Mouse (Mus musculus) limb, embryonic 14.5 days (tissue): Measurements from ENCODE around the gene Cxcr1. TPM values are rescaled to one million over a fixed set of nuclear protein-coding genes. Genes with fewer than 3 reads are reported as not detected.

Experiments used
- ATAC-seq: fragments of 200-750 bp; cut with Nextera tagmentation; 2 replicates; pipeline ENCODE4 v1.8.0; 2017; ENCODE audit warnings: low read depth, moderate number of reproducible peaks, moderate TSS enrichment; ENCODE audit not compliant: low FRiP score
- DNase-seq: peaks from one replicate; pipeline ENCODE4 v3.0.0-alpha.2; 2015; ENCODE audit warnings: low spot score
- H3K27ac ChIP-seq: fragments of 300-500 bp; sonication (generic); replicated peaks from 2 replicates; pipeline ENCODE4 v1.5.1; 2014; ENCODE audit warnings: low read depth, mild to moderate bottlenecking, low read length, moderate library complexity, mixed read lengths
- H3K27me3 ChIP-seq: fragments of 300-500 bp; sonication (generic); 2 replicates; pipeline ENCODE4 v1.6.1; 2014; ENCODE audit warnings: low read length, mixed read lengths; ENCODE audit not compliant: control insufficient read depth, insufficient read depth
- H3K36me3 ChIP-seq: fragments of 300-500 bp; sonication (generic); 2 replicates; pipeline ENCODE4 v1.6.1; 2014; ENCODE audit warnings: mild to moderate bottlenecking, low read length, moderate library complexity, mixed read lengths; ENCODE audit not compliant: control insufficient read depth, insufficient read depth
- H3K4me1 ChIP-seq: fragments of 300-500 bp; sonication (generic); 2 replicates; pipeline ENCODE4 v1.6.1; 2014; ENCODE audit warnings: antibody characterized with exemption, low read length, mixed read lengths; ENCODE audit not compliant: control insufficient read depth, insufficient read depth
- H3K4me2 ChIP-seq: fragments of 300-500 bp; sonication (generic); replicated peaks from 2 replicates; pipeline ENCODE4 v1.6.1; 2014; ENCODE audit warnings: low read depth, mild to moderate bottlenecking, low read length, moderate library complexity; ENCODE audit not compliant: severe bottlenecking
- H3K4me3 ChIP-seq: fragments of 300-500 bp; sonication (generic); replicated peaks from 2 replicates; pipeline ENCODE4 v1.5.1; 2014; ENCODE audit warnings: low read length
- H3K9ac ChIP-seq: fragments of 300-500 bp; sonication (generic); 2 replicates; pipeline ENCODE4 v1.6.1; 2014; ENCODE audit warnings: mild to moderate bottlenecking, low read depth, low read length, moderate library complexity; ENCODE audit not compliant: severe bottlenecking
- H3K9me3 ChIP-seq: fragments of 300-500 bp; sonication (generic); 2 replicates; pipeline ENCODE4 v1.6.1; 2016; ENCODE audit warnings: low read length; ENCODE audit not compliant: control insufficient read depth
- POLR2A ChIP-seq: fragments of 200-500 bp; IDR thresholded peaks from 2 replicates; pipeline ENCODE4 v1.8.0; 2012; ENCODE audit warnings: inconsistent platforms, mild to moderate bottlenecking, moderate library complexity, borderline replicate concordance; ENCODE audit not compliant: insufficient read depth, insufficient read length; ENCODE audit errors: extremely low read depth
- WGBS: fragments of 180-500 bp; shearing (Covaris S2); extraction: QIAGEN DNeasy Blood & Tissue Kit; methylation state at CpG from one replicate; pipeline ENCODE4 v1.1.7; 2014; 5-methylcytosine and 5-hydroxymethylcytosine counted together
- polyA plus RNA-seq, 2 experiments: library from polyadenylated mRNA; depleted of rRNA in 1 of 2; stranded (reverse) in 1 of 2; unstranded in 1 of 2; fragments of >200 nt; fragmentation: Nextera tagmentation in 1 of 2; extraction: Ambion mirVana in 1 of 2; gene quantifications; 2 replicates each; pipeline versions ENCODE4 v1.2.1 to v1.2.3; 2012 to 2014

Gene Cxcr1
- polyA plus RNA-seq, 2 experiments, result not detected

GRCm38 (mm10) chr1:74196621-74197419 is 2.4 kb upstream of the Cxcr1 start:
- H3K27me3 ChIP-seq, result no peaks in the 10 kb centered on the region
- no peak overlapping the region for H3K9ac ChIP-seq
- WGBS, result 72% methylated on average over 17 of the region's 17 CpGs
- no peak for TF ChIP-seq POLR2A
- H3K9me3 ChIP-seq, result no peaks in the 10 kb centered on the region
- DNase-seq (no peak), ATAC-seq (no peak)
- no peaks in the 10 kb centered on the region for H3K4me1 ChIP-seq
- H3K36me3 ChIP-seq, result no peaks in the 10 kb centered on the region
- H3K4me3 ChIP-seq, result no peak overlapping the region
- H3K4me2 ChIP-seq, result no peak overlapping the region
- H3K27ac ChIP-seq, result no peak overlapping the region

- H3K4me2 ChIP-seq, result no peak overlapping the region
- H3K27me3 ChIP-seq, result no peaks in the 10 kb centered on the region
- ATAC-seq (no peak), DNase-seq (no peak)
- H3K9ac ChIP-seq, result no peak overlapping the region
- H3K4me1 ChIP-seq, result no peaks in the 10 kb centered on the region
- 47% methylated on average over 7 of the region's 7 CpGs for WGBS
- no peak overlapping the region for H3K4me3 ChIP-seq
- H3K9me3 ChIP-seq, result no peaks in the 10 kb centered on the region
- no peak overlapping the region for H3K27ac ChIP-seq
- no peak for TF ChIP-seq POLR2A
- H3K36me3 ChIP-seq, result no peaks in the 10 kb centered on the region
Observed at GRCm38 (mm10) chr1:74195961-74196360, 1.5 kb upstream of the Cxcr1 start.

- DNase-seq, result no peak
- WGBS, result 86% methylated on average over 2 of the region's 2 CpGs
Observed at GRCm38 (mm10) chr1:74192711-74193110, 1.7 kb downstream of the Cxcr1 start.

GRCm38 (mm10) chr1:74190471-74190870 is 4.0 kb downstream of the Cxcr1 start:
- H3K27ac ChIP-seq, result no peak overlapping the region
- no peaks in the 10 kb centered on the region for H3K4me1 ChIP-seq
- H3K27me3 ChIP-seq, result no peaks in the 10 kb centered on the region
- 86% methylated on average over 7 of the region's 7 CpGs for WGBS
- ATAC-seq (no peak), DNase-seq (no peak)
- H3K9me3 ChIP-seq, result no peaks in the 10 kb centered on the region
- no peaks in the 10 kb centered on the region for H3K36me3 ChIP-seq
- H3K9ac ChIP-seq, result no peak overlapping the region
- no peak overlapping the region for H3K4me3 ChIP-seq
- no peak overlapping the region for H3K4me2 ChIP-seq
- no peak for TF ChIP-seq POLR2A

More at GRCm38 (mm10) chr1:74192711-74193110, 1.7 kb downstream of the Cxcr1 start:
- no peaks in the 10 kb centered on the region for H3K27me3 ChIP-seq
- no peak overlapping the region for H3K4me3 ChIP-seq
- H3K27ac ChIP-seq, result no peak overlapping the region
- H3K9me3 ChIP-seq, result no peaks in the 10 kb centered on the region
- no peak for ATAC-seq
- TF ChIP-seq POLR2A, result no peak
- no peak overlapping the region for H3K9ac ChIP-seq
- H3K36me3 ChIP-seq, result no peaks in the 10 kb centered on the region
- H3K4me1 ChIP-seq, result no peaks in the 10 kb centered on the region
- H3K4me2 ChIP-seq, result no peak overlapping the region

GRCm38 (mm10) chr1:74183006-74183405 is 11.4 kb downstream of the Cxcr1 start:
- ATAC-seq, result no peak
- H3K4me3 ChIP-seq, result no peak overlapping the region
- H3K27ac ChIP-seq, result no peak overlapping the region
- no peaks in the 10 kb centered on the region for H3K27me3 ChIP-seq
- DNase-seq, result no peak
- H3K4me2 ChIP-seq, result no peak overlapping the region
- no peak overlapping the region for H3K9ac ChIP-seq
- no peak for TF ChIP-seq POLR2A
- H3K36me3 ChIP-seq, result no peaks in the 10 kb centered on the region
- no peaks in the 10 kb centered on the region for H3K4me1 ChIP-seq
- 51% methylated on average over 2 of the region's 2 CpGs for WGBS
- no peaks in the 10 kb centered on the region for H3K9me3 ChIP-seq
